In genomic region chr15:98880978-98881655, GRCm38 (mm10) we compare ENCODE assay signal across 8 mouse cellular contexts. TPM values are rescaled to one million over a fixed set of nuclear protein-coding genes. Genes with fewer than 3 reads are reported as not detected.
DNase-seq lines count a peak whose midpoint lies in the region; ATAC-seq and TF ChIP-seq lines count a peak whose summit lies in the region.

No protein-coding gene starts in this region.

- H3K4me2 ChIP-seq in embryonic facial prominence, embryonic 14.5 days (ENCODE audit: low read depth, low read length) = peak overlapping the region; percentile 72
- peak overlapping the region; percentile 76 for H3K4me2 ChIP-seq in limb, embryonic 14.5 days (replicated peaks; ENCODE audit: low read depth, low read length, severe bottlenecking)
- peak overlapping the region; percentile 71 for H3K4me2 ChIP-seq in midbrain, postnatal 0 days (ENCODE audit: low read depth, low read length, poor library complexity, severe bottlenecking)

- no peak for TF ChIP-seq EP300 in heart, adult 2 months (IDR thresholded peaks at IDR 0.05; ENCODE audit: insufficient read depth, low read depth, low read length)

- H3K36me3 ChIP-seq in embryonic facial prominence, embryonic 14.5 days (ENCODE audit: control insufficient read depth, insufficient read depth, low read length) = no peaks in the 10 kb centered on the region
- no peaks in the 10 kb centered on the region for H3K36me3 ChIP-seq in heart, adult 2 months (ENCODE audit: control insufficient read depth, insufficient read depth, low read length)
- no peaks in the 10 kb centered on the region; the same call in 1 of the 2 replicates for H3K36me3 ChIP-seq in limb, embryonic 14.5 days (ENCODE audit: control insufficient read depth, insufficient read depth, low read length)
- no peaks in the 10 kb centered on the region for H3K36me3 ChIP-seq in midbrain, postnatal 0 days (ENCODE audit: insufficient read depth, low read length)

- DNase-seq in 416B (ENCODE audit: low read depth) = peak; percentile 99
- peak; percentile 62 to 78 for DNase-seq in adrenal gland, postnatal 4 days (ENCODE audit: low spot score in 2 of 2)
- DNase-seq in embryonic facial prominence, embryonic 14.5 days (ENCODE audit: low spot score) = peak; percentile 99
- DNase-seq in heart, adult 2 months = peak; percentile 86 to 94
- peak; percentile 97 for DNase-seq in kidney, adult 9 months
- peak; percentile 97 for DNase-seq in limb, embryonic 14.5 days (ENCODE audit: low spot score)
- peak; percentile 97 for DNase-seq in midbrain, postnatal 0 days (ENCODE audit: low spot score)
- peak; percentile 75 to 76 for DNase-seq in spleen, postnatal 14 days (ENCODE audit: low spot score in 2 of 2)

- intact Hi-C loops in heart, adult 2 months (cut with DNase I) = loop anchor here (5.0 kb wide), 1 partner anchor 36 kb away; the partner anchor contains the start of gene Lmbr1l

- TF ChIP-seq POLR2A in heart, adult 2 months (IDR thresholded peaks at IDR 0.05; ENCODE audit: insufficient read depth, low read depth, low read length) = peak; percentile 58
- TF ChIP-seq POLR2A in limb, embryonic 14.5 days (IDR thresholded peaks at IDR 0.05; ENCODE audit: borderline replicate concordance, extremely low read depth, insufficient read depth, insufficient read length) = 0 out of 2 replicates have a peak, but pooled peaks have one; percentile 24

- H3K79me2 ChIP-seq in heart, adult 2 months (replicated peaks; ENCODE audit: control insufficient read depth, insufficient read depth, low read length) = no peaks in the 10 kb centered on the region

- no peaks in the 10 kb centered on the region for H3K9me3 ChIP-seq in embryonic facial prominence, embryonic 14.5 days (ENCODE audit: control insufficient read depth, low read length)
- H3K9me3 ChIP-seq in limb, embryonic 14.5 days (ENCODE audit: control insufficient read depth, low read length) = no peaks in the 10 kb centered on the region
- no peaks in the 10 kb centered on the region for H3K9me3 ChIP-seq in midbrain, postnatal 0 days (ENCODE audit: low read length)

- peak overlapping the region; percentile 67 for H3K4me3 ChIP-seq in embryonic facial prominence, embryonic 14.5 days (ENCODE audit: low read depth, low read length)
- peak overlapping the region; percentile 84 for H3K4me3 ChIP-seq in heart, adult 2 months
- H3K4me3 ChIP-seq in limb, embryonic 14.5 days (replicated peaks; ENCODE audit: low read length) = peak overlapping the region; percentile 72
- H3K4me3 ChIP-seq in midbrain, postnatal 0 days (ENCODE audit: low read depth, low read length) = peak overlapping the region; percentile 51

- peak; percentile 52 for TF ChIP-seq CTCF in heart, adult 2 months (IDR thresholded peaks at IDR 0.05)
- peak; percentile 65 for TF ChIP-seq CTCF in midbrain, postnatal 0 days (IDR thresholded peaks at IDR 0.05)

- H3K27ac ChIP-seq in embryonic facial prominence, embryonic 14.5 days (replicated peaks; ENCODE audit: low read depth, low read length) = peak overlapping the region; percentile 84
- H3K27ac ChIP-seq in heart, adult 2 months = peak overlapping the region; percentile 76
- H3K27ac ChIP-seq in limb, embryonic 14.5 days (replicated peaks; ENCODE audit: low read depth, low read length) = peak overlapping the region; percentile 53
- H3K27ac ChIP-seq in midbrain, postnatal 0 days (ENCODE audit: low read depth, low read length) = peak overlapping the region; percentile 78

- H3K4me1 ChIP-seq in embryonic facial prominence, embryonic 14.5 days (ENCODE audit: control insufficient read depth, insufficient read depth, low read length) = peaks cover 8% of the 10 kb centered on the region; the same call in 1 of the 2 replicates
- H3K4me1 ChIP-seq in heart, adult 2 months (ENCODE audit: control insufficient read depth, insufficient read depth, low read length) = peaks cover 2% of the 10 kb centered on the region; the same call in 1 of the 2 replicates
- peaks cover 12% of the 10 kb centered on the region for H3K4me1 ChIP-seq in limb, embryonic 14.5 days (ENCODE audit: control insufficient read depth, insufficient read depth, low read length)
- 0 out of 2 replicates have a peak, but pooled peaks cover 2% of the 10 kb centered on the region for H3K4me1 ChIP-seq in midbrain, postnatal 0 days (ENCODE audit: insufficient read depth, low read length)

- H3K27me3 ChIP-seq in embryonic facial prominence, embryonic 14.5 days (replicated peaks; ENCODE audit: control insufficient read depth, insufficient read depth, low read length) = no peaks in the 10 kb centered on the region
- H3K27me3 ChIP-seq in heart, adult 2 months (ENCODE audit: control insufficient read depth, insufficient read depth, low read length) = no peaks in the 10 kb centered on the region
- H3K27me3 ChIP-seq in limb, embryonic 14.5 days (ENCODE audit: control insufficient read depth, insufficient read depth, low read length) = no peaks in the 10 kb centered on the region
- H3K27me3 ChIP-seq in midbrain, postnatal 0 days (ENCODE audit: insufficient read depth, low read length) = no peaks in the 10 kb centered on the region

- peak; percentile 96 for ATAC-seq in embryonic facial prominence, embryonic 14.5 days (ENCODE audit: low read depth)
- peak; percentile 97 for ATAC-seq in limb, embryonic 14.5 days (ENCODE audit: low FRiP score, low read depth)
- peak; percentile 96 for ATAC-seq in midbrain, postnatal 0 days (ENCODE audit: low FRiP score)

- WGBS in embryonic facial prominence, embryonic 14.5 days = 0% methylated on average over 44 of the region's 48 CpGs
- WGBS in heart, adult 2 months = under 1% methylated on average over 46 of the region's 48 CpGs
- WGBS in limb, embryonic 14.5 days = under 1% methylated on average over 46 of the region's 48 CpGs
- WGBS in midbrain, postnatal 0 days = under 1% methylated on average over 46 of the region's 48 CpGs

- H3K9ac ChIP-seq in embryonic facial prominence, embryonic 14.5 days (ENCODE audit: low read depth, low read length) = peak overlapping the region; percentile 68
- peak overlapping the region; percentile 94 for H3K9ac ChIP-seq in heart, adult 2 months (ENCODE audit: low read depth, low read length)
- H3K9ac ChIP-seq in limb, embryonic 14.5 days (ENCODE audit: low read depth, low read length, severe bottlenecking) = peak overlapping the region; percentile 61
- peak overlapping the region; percentile 69 for H3K9ac ChIP-seq in midbrain, postnatal 0 days (replicated peaks; ENCODE audit: low read length, poor library complexity, severe bottlenecking)

RNA-seq across cellular contexts. Expression of gene Kmt2d, which starts 10.1 kb away (rescaled TPM):
- 10 to 100 TPM; 68.9 to 71.5 TPM for total RNA-seq in adrenal gland, postnatal 4 days (2021)
- 13.8 and 15.5 TPM in 2 replicates for polyA plus RNA-seq in embryonic facial prominence, embryonic 14.5 days (2014; fragmentation: Nextera tagmentation; extraction: Ambion mirVana)
- 10 to 100 TPM; 51.3 to 56.5 TPM for total RNA-seq in heart, adult 2 months (2021)
- 17.1 and 17.7 TPM in 2 replicates for polyA plus RNA-seq in heart, adult 2 months (2012; rRNA removed)
- polyA plus RNA-seq in limb, embryonic 14.5 days (2012; rRNA removed) = 27.1 and 27.3 TPM in 2 replicates
- polyA plus RNA-seq in limb, embryonic 14.5 days (2014; fragmentation: Nextera tagmentation; extraction: Ambion mirVana) = 16.7 and 20.1 TPM in 2 replicates
- total RNA-seq in midbrain, postnatal 0 days (2014; rRNA removed) = 32.2 and 32.5 TPM in 2 replicates
- polyA plus RNA-seq in midbrain, postnatal 0 days (2015; fragmentation: Nextera tagmentation; extraction: Ambion mirVana) = 5.6 and 7.7 TPM in 2 replicates

RNA-seq across cellular contexts. Expression of gene Rhebl1, which starts 13.2 kb away (rescaled TPM):
- total RNA-seq in adrenal gland, postnatal 4 days (2021) = 1 to 10 TPM; 3.9 to 6.2 TPM
- polyA plus RNA-seq in embryonic facial prominence, embryonic 14.5 days (2014; fragmentation: Nextera tagmentation; extraction: Ambion mirVana) = 8.4 and 12.2 TPM in 2 replicates
- 1 to 10 TPM; 1.6 to 2.3 TPM for total RNA-seq in heart, adult 2 months (2021)
- polyA plus RNA-seq in heart, adult 2 months (2012; rRNA removed) = 3.7 and 4.4 TPM in 2 replicates
- polyA plus RNA-seq in limb, embryonic 14.5 days (2012; rRNA removed) = 14.5 and 16.4 TPM in 2 replicates
- polyA plus RNA-seq in limb, embryonic 14.5 days (2014; fragmentation: Nextera tagmentation; extraction: Ambion mirVana) = 12.0 and 13.8 TPM in 2 replicates
- 9.4 and 10.1 TPM in 2 replicates for total RNA-seq in midbrain, postnatal 0 days (2014; rRNA removed)
- 30.7 and 31.1 TPM in 2 replicates for polyA plus RNA-seq in midbrain, postnatal 0 days (2015; fragmentation: Nextera tagmentation; extraction: Ambion mirVana)

RNA-seq across cellular contexts. Expression of gene Dhh, which starts 17.2 kb away (rescaled TPM):
- total RNA-seq in adrenal gland, postnatal 4 days (2021) = 1 to 10 TPM; 2.1 to 2.9 TPM
- 2.0 and 3.1 TPM in 2 replicates for polyA plus RNA-seq in embryonic facial prominence, embryonic 14.5 days (2014; fragmentation: Nextera tagmentation; extraction: Ambion mirVana)
- 1 to 10 TPM in 1 of 2 experiments, under 1 TPM in 1; 0.73 to 1.5 TPM for total RNA-seq in heart, adult 2 months (2021)
- 0.94 and 1.8 TPM in 2 replicates for polyA plus RNA-seq in heart, adult 2 months (2012; rRNA removed)
- polyA plus RNA-seq in limb, embryonic 14.5 days (2012; rRNA removed) = 1.4 and 2.0 TPM in 2 replicates
- polyA plus RNA-seq in limb, embryonic 14.5 days (2014; fragmentation: Nextera tagmentation; extraction: Ambion mirVana) = 0.72 and 1.1 TPM in 2 replicates
- 0.38 and 0.71 TPM in 2 replicates for total RNA-seq in midbrain, postnatal 0 days (2014; rRNA removed)
- polyA plus RNA-seq in midbrain, postnatal 0 days (2015; fragmentation: Nextera tagmentation; extraction: Ambion mirVana) = 0.18 and 0.22 TPM in 2 replicates

RNA-seq across cellular contexts. Expression of gene Lmbr1l, which starts 36.9 kb away (rescaled TPM):
- total RNA-seq in adrenal gland, postnatal 4 days (2021) = 10 to 100 TPM; 41.5 to 45.9 TPM
- polyA plus RNA-seq in embryonic facial prominence, embryonic 14.5 days (2014; fragmentation: Nextera tagmentation; extraction: Ambion mirVana) = 3.9 and 4.3 TPM in 2 replicates
- total RNA-seq in heart, adult 2 months (2021) = 10 to 100 TPM in 1 of 2 experiments, 1 to 10 TPM in 1; 7.1 to 11.1 TPM
- 23.2 and 25.0 TPM in 2 replicates for polyA plus RNA-seq in heart, adult 2 months (2012; rRNA removed)
- polyA plus RNA-seq in limb, embryonic 14.5 days (2012; rRNA removed) = 66.8 and 145 TPM in 2 replicates
- polyA plus RNA-seq in limb, embryonic 14.5 days (2014; fragmentation: Nextera tagmentation; extraction: Ambion mirVana) = 5.5 and 7.8 TPM in 2 replicates
- total RNA-seq in midbrain, postnatal 0 days (2014; rRNA removed) = 46.0 and 56.9 TPM in 2 replicates
- polyA plus RNA-seq in midbrain, postnatal 0 days (2015; fragmentation: Nextera tagmentation; extraction: Ambion mirVana) = 19.6 and 21.7 TPM in 2 replicates

RNA-seq across cellular contexts. Expression of gene Prkag1, which starts 49.8 kb away (rescaled TPM):
- total RNA-seq in adrenal gland, postnatal 4 days (2021) = 10 to 100 TPM; 66.4 to 68.2 TPM
- 71.7 and 80.6 TPM in 2 replicates for polyA plus RNA-seq in embryonic facial prominence, embryonic 14.5 days (2014; fragmentation: Nextera tagmentation; extraction: Ambion mirVana)
- 100 to 1,000 TPM; 104 to 114 TPM for total RNA-seq in heart, adult 2 months (2021)
- 95.7 and 200 TPM in 2 replicates for polyA plus RNA-seq in heart, adult 2 months (2012; rRNA removed)
- 93.1 and 93.7 TPM in 2 replicates for polyA plus RNA-seq in limb, embryonic 14.5 days (2012; rRNA removed)
- polyA plus RNA-seq in limb, embryonic 14.5 days (2014; fragmentation: Nextera tagmentation; extraction: Ambion mirVana) = 81.3 and 82.3 TPM in 2 replicates
- 45.1 and 50.6 TPM in 2 replicates for total RNA-seq in midbrain, postnatal 0 days (2014; rRNA removed)
- polyA plus RNA-seq in midbrain, postnatal 0 days (2015; fragmentation: Nextera tagmentation; extraction: Ambion mirVana) = 50.6 and 57.4 TPM in 2 replicates

Comparison
In these comparisons a context has a peak if more than half of its experiments do, and no peak if none do; other contexts are left out.
1. Peak in every context shown above with its lines: DNase-seq, ATAC-seq, H3K4me3 ChIP-seq and H3K27ac ChIP-seq.